Mouse (Mus musculus): ENCODE results near the gene Mbip.

Mbip gene

GRCm38 (mm10) chr12:56345367-56346089, at the start of gene Mbip:
Mbip (minus strand) TSS chr12:56345894.
- peak; percentile 99 for DNase-seq (ENCODE audit: low read depth)

GRCm38 (mm10) chr12:56387647-56388205, 42.0 kb upstream of the Mbip start:
- no peak for DNase-seq (ENCODE audit: low read depth)

GRCm38 (mm10) chr12:56386955-56387646, 41.4 kb upstream of the Mbip start:
- no peak for DNase-seq (ENCODE audit: low read depth)

- no peak for DNase-seq (ENCODE audit: low read depth)
Observed at GRCm38 (mm10) chr12:56344771-56345314, 851 bp downstream of the Mbip start.

- DNase-seq (ENCODE audit: low read depth) = no peak
Observed at GRCm38 (mm10) chr12:56339295-56340056, 6.2 kb downstream of the Mbip start.

- DNase-seq (ENCODE audit: low read depth) = no peak
Observed at GRCm38 (mm10) chr12:56333461-56333860, 12.2 kb downstream of the Mbip start.

- DNase-seq (ENCODE audit: low read depth) = no peak
Observed at GRCm38 (mm10) chr12:56332475-56332874, 13.2 kb downstream of the Mbip start.

GRCm38 (mm10) chr12:56327448-56327998, 18.2 kb downstream of the Mbip start:
- DNase-seq (ENCODE audit: low read depth) = no peak

- DNase-seq (ENCODE audit: low read depth) = no peak
Observed at GRCm38 (mm10) chr12:56325851-56326250, 19.8 kb downstream of the Mbip start.

- DNase-seq (ENCODE audit: low read depth) = no peak
Observed at GRCm38 (mm10) chr12:56318941-56319340, 26.8 kb downstream of the Mbip start.

- DNase-seq (ENCODE audit: low read depth) = no peak
Observed at GRCm38 (mm10) chr12:56318059-56318458, 27.6 kb downstream of the Mbip start.

GRCm38 (mm10) chr12:56305758-56306157, 39.9 kb downstream of the Mbip start:
- DNase-seq (ENCODE audit: low read depth) = no peak

GRCm38 (mm10) chr12:56302321-56303017, 43.2 kb downstream of the Mbip start:
- no peak for DNase-seq (ENCODE audit: low read depth)

- no peak for DNase-seq (ENCODE audit: low read depth)
Observed at GRCm38 (mm10) chr12:56301487-56302293, 44.0 kb downstream of the Mbip start.

GRCm38 (mm10) chr12:56299610-56300009, 46.1 kb downstream of the Mbip start:
- DNase-seq (ENCODE audit: low read depth) = no peak

- no peak for DNase-seq (ENCODE audit: low read depth)
Observed at GRCm38 (mm10) chr12:56298919-56299318, 46.8 kb downstream of the Mbip start.

- DNase-seq (ENCODE audit: low read depth) = no peak
Observed at GRCm38 (mm10) chr12:56297921-56298830, 47.5 kb downstream of the Mbip start.

- no peak for DNase-seq (ENCODE audit: low read depth)
Observed at GRCm38 (mm10) chr12:56297099-56297498, 48.6 kb downstream of the Mbip start.

GRCm38 (mm10) chr12:56296524-56296923, 49.2 kb downstream of the Mbip start:
- DNase-seq (ENCODE audit: low read depth) = no peak

Data from induced T-regulatory cell, adult 2 months (primary cell).